Mouse (Mus musculus) megakaryocyte progenitor cell, adult 5-6 weeks (primary cell): ENCODE measurements around the gene Eif2ak2. TPM values are rescaled to one million over a fixed set of nuclear protein-coding genes. Genes with fewer than 3 reads are reported as not detected.
A peak's percentile ranks its signal among the peaks of the same experiment; 100 is the strongest.

Source experiments
- ATAC-seq: replicated peaks from 2 replicates; pipeline ENCODE4 v1.8.0; 2016; ENCODE audit warnings: mild to moderate bottlenecking, moderate TSS enrichment, inconsistent platforms; ENCODE audit not compliant: poor library complexity
- total RNA-seq, 2 experiments: library from RNA; stranded (forward) in 1 of 2; stranded (reverse) in 1 of 2; fragments of 157-497, 149-512 nt in 1 of 2; fragments of 200-1000 nt in 1 of 2; gene quantifications; 2 replicates each; pipeline versions ENCODE4 v1.2.3 to v1.2.4; 2015 to 2017

The Eif2ak2 gene
- total RNA-seq, 2 experiments from 2014 or later, result 18.8 to 33.0 TPM

DNA sequence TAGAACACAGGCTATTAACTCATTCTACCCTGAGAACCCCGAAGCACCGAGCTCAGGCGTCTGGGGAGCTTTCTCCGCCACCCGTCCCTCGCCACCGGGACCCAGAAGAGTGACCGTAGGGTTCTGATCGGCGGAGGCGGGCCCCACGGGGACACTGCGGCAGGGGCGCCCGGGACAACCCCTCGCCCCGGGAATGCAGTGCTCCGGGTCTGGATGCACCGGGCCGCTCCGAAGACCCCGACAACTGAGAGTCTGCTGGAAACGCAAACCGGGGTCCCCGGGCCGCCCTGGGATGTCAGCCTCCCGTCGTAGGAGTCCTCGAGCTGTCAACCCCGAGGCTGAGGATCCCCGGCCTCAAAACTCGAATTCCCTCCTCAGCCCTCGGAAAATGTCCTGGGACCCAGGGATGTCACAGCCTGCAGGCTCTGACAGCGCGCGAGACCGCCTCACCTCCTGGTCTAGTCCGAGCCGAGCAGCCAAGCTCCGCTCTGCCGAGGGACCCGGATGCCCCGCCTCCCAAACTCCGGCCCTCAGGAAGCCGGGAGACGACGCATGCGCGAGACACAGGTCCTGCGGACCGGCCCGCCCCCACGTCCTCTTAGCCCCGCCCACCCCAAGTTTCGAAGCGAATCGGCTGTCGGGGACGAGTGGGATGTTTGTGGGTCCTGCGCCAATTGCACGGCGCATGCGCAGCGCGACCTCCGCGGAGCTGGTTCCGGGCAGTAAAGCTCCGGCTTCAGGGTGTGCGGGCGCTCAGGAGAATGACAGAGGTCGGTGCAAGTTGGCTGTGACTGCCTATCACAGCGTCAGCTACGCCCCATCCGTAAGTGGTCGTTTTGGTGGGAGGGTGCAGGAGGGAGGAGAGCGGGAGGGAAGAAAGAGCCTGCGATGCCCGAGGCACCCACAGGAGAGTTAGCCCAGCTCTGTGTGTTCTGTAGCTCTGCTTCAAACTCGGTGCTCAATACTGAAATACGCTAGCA lies 47.2 kb downstream of the Eif2ak2 start, which contains the start of the genes Heatr5b and Gpatch11:
Heatr5b (minus strand) TSS at position 509 of the 980 bp plus-strand sequence.
Gpatch11 (plus strand) TSS at position 712 of the 980 bp plus-strand sequence.
- peak; percentile 88 for ATAC-seq

- ATAC-seq, result no peak
These were observed 58.0 kb downstream of the Eif2ak2 start for GRCm38 (mm10) chr17:78824346-78824745.

GRCm38 (mm10) chr17:78809582-78809981 lies 72.8 kb downstream of the Eif2ak2 start:
- ATAC-seq, result no peak

DNA sequence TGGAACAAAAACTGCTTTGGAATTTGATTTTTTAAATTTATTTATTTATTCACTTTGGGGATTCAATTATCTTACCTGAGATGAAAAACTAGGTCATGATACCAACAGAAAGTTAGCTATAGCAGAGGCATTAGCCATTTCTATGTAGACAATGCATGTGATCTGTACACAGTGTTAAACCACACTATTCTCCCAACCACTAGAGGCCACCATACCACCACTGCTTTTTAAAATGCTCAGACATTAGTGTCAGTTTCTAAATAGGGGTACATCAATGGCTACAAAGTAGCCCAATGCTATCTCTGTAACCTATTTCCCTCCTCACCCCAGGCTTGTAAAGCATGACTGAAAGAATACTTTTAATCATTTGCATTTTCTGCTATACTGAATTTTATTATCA lies 73.4 kb downstream of the Eif2ak2 start:
- peak; percentile 88 for ATAC-seq

Other genes starting within 250 kb of the Eif2ak2 start
- 21.0 and 21.9 TPM in 2 replicates for gene Strn, start 145.4 kb downstream of the Eif2ak2 start, total RNA-seq (2015)
- 35.2 and 42.5 TPM in 2 replicates for gene Strn, start 145.4 kb downstream of the Eif2ak2 start, total RNA-seq (2017)
- 20.9 and 26.2 TPM in 2 replicates for gene Heatr5b, start 47.2 kb downstream of the Eif2ak2 start, total RNA-seq (2015)
- 16.6 and 19.3 TPM in 2 replicates for gene Heatr5b, start 47.2 kb downstream of the Eif2ak2 start, total RNA-seq (2017)
- 16.2 and 30.3 TPM in 2 replicates for gene Gpatch11, start 47.0 kb downstream of the Eif2ak2 start, total RNA-seq (2015)
- 27.9 and 31.7 TPM in 2 replicates for gene Gpatch11, start 47.0 kb downstream of the Eif2ak2 start, total RNA-seq (2017)
- gene Sult6b1, start 24.4 kb upstream of the Eif2ak2 start, total RNA-seq (2015), result not detected in 2 replicates
- gene Sult6b1, start 24.4 kb upstream of the Eif2ak2 start, total RNA-seq (2017), result not detected in 2 replicates
- 28.9 and 32.9 TPM in 2 replicates for gene Cebpzos, start 33.9 kb upstream of the Eif2ak2 start, total RNA-seq (2015)
- 67.2 and 76.5 TPM in 2 replicates for gene Cebpzos, start 33.9 kb upstream of the Eif2ak2 start, total RNA-seq (2017)
- 68.7 and 78.1 TPM in 2 replicates for gene Cebpz, start 54.5 kb upstream of the Eif2ak2 start, total RNA-seq (2015)
- 101 and 183 TPM in 2 replicates for gene Cebpz, start 54.5 kb upstream of the Eif2ak2 start, total RNA-seq (2017)
- 43.5 and 57.6 TPM in 2 replicates for gene Ndufaf7, start 54.6 kb upstream of the Eif2ak2 start, total RNA-seq (2015)
- 36.2 and 42.6 TPM in 2 replicates for gene Ndufaf7, start 54.6 kb upstream of the Eif2ak2 start, total RNA-seq (2017)
- gene Prkd3, start 138.2 kb upstream of the Eif2ak2 start, total RNA-seq (2015), result 38.1 and 42.1 TPM in 2 replicates
- gene Prkd3, start 138.2 kb upstream of the Eif2ak2 start, total RNA-seq (2017), result 40.9 and 42.0 TPM in 2 replicates
- gene Qpct, start 169.3 kb upstream of the Eif2ak2 start, total RNA-seq (2015), result 0.47 and 4.9 TPM in 2 replicates
- gene Qpct, start 169.3 kb upstream of the Eif2ak2 start, total RNA-seq (2017), result 1.2 and 1.6 TPM in 2 replicates